Mouse (Mus musculus): Measurements from ENCODE around the gene Itm2b. TPM values are rescaled to one million over a fixed set of nuclear protein-coding genes. Genes with fewer than 3 reads are reported as not detected.

Gene Itm2b
- 474 and 507 TPM in 2 replicates for total RNA-seq (2014; fragmentation: Nextera tagmentation)
- total RNA-seq (2017): 523 and 553 TPM in 2 replicates
- 104 and 121 TPM in 2 replicates for polyA plus RNA-seq (2012)

GRCm38 (mm10) chr14:73384913-73385719 lies at the start of gene Itm2b:
TSS of gene Itm2b (minus strand) at chr14:73385289.
- H3K4me3 ChIP-seq (ENCODE audit: low read depth, low read length): peak within 1 kb of the TSS; percentile 98

GRCm38 (mm10) chr14:73433487-73433886 lies 48.4 kb upstream of the Itm2b start:
- ATAC-seq (ENCODE audit: extremely low read depth, insufficient number of reproducible peaks, low FRiP score, poor library complexity, severe bottlenecking) (peak; percentile 60), DNase-seq (ENCODE audit: low spot score) (peak; percentile 19)

More at GRCm38 (mm10) chr14:73384913-73385719, at the start of gene Itm2b:
- Histone ChIP-seq H3K27me3 (ENCODE audit: insufficient read depth, low read length) (no peaks in the 10 kb centered on the region), H3K4me1 (ENCODE audit: insufficient read depth, low read depth, low read length) (peaks cover 77% of the 10 kb centered on the region), H3K36me3 (replicated peaks) (peaks cover 28% of the 10 kb centered on the region), H3K9me3 (replicated peaks) (no peaks in the 10 kb centered on the region)
- ATAC-seq (ENCODE audit: extremely low read depth, insufficient number of reproducible peaks, low FRiP score, poor library complexity, severe bottlenecking) (peak; percentile 38), DNase-seq (ENCODE audit: low spot score) (peak; percentile 86)
- TF ChIP-seq POLR2AphosphoS5 (IDR thresholded peaks at IDR 0.05; ENCODE audit: insufficient replicate concordance, low read depth, low read length) (no peak), TAL1 (conservative IDR thresholded peaks at IDR 0.05; ENCODE audit: low read depth, low read length) (0 out of 2 replicates have a peak, but pooled peaks have one; percentile 14)

GRCm38 (mm10) chr14:73430571-73430970 lies 45.5 kb upstream of the Itm2b start:
- DNase-seq (ENCODE audit: low spot score) (no peak), ATAC-seq (ENCODE audit: extremely low read depth, insufficient number of reproducible peaks, low FRiP score, poor library complexity, severe bottlenecking) (no peak)
- Histone ChIP-seq H3K4me1 (ENCODE audit: insufficient read depth, low read depth, low read length) (peaks cover 12% of the 10 kb centered on the region), H3K4me3 (ENCODE audit: low read depth, low read length) (no peak overlapping the region), H3K36me3 (replicated peaks) (no peaks in the 10 kb centered on the region), H3K27me3 (ENCODE audit: insufficient read depth, low read length) (peaks cover 8% of the 10 kb centered on the region; the same call in 1 of the 2 replicates), H3K9me3 (replicated peaks) (no peaks in the 10 kb centered on the region)
- TF ChIP-seq GATA2 (IDR thresholded peaks at IDR 0.05; ENCODE audit: borderline replicate concordance, low read depth, low read length): no peak
- no peak for TF ChIP-seq POLR2AphosphoS5 (IDR thresholded peaks at IDR 0.05; ENCODE audit: insufficient replicate concordance, low read depth, low read length)
- no peak for TF ChIP-seq CTCF (IDR thresholded peaks at IDR 0.05; ENCODE audit: low read depth, low read length)

More at GRCm38 (mm10) chr14:73433487-73433886, 48.4 kb upstream of the Itm2b start:
- H3K36me3 ChIP-seq (replicated peaks): no peaks in the 10 kb centered on the region
- TF ChIP-seq GATA1 (IDR thresholded peaks at IDR 0.05; ENCODE audit: borderline replicate concordance, low read length): no peak
- no peak for TF ChIP-seq TAL1 (conservative IDR thresholded peaks at IDR 0.05; ENCODE audit: low read depth, low read length)
- TF ChIP-seq POLR2AphosphoS5 (IDR thresholded peaks at IDR 0.05; ENCODE audit: insufficient replicate concordance, low read depth, low read length): no peak
- TF ChIP-seq CTCF (IDR thresholded peaks at IDR 0.05; ENCODE audit: low read depth, low read length): no peak
- TF ChIP-seq GATA2 (IDR thresholded peaks at IDR 0.05; ENCODE audit: borderline replicate concordance, low read depth, low read length): no peak
- peaks cover 11% of the 10 kb centered on the region; the same call in 1 of the 2 replicates for H3K27me3 ChIP-seq (ENCODE audit: insufficient read depth, low read length)
- no peak overlapping the region for H3K4me3 ChIP-seq (ENCODE audit: low read depth, low read length)
- H3K9me3 ChIP-seq (replicated peaks): no peaks in the 10 kb centered on the region
- H3K4me1 ChIP-seq (ENCODE audit: insufficient read depth, low read depth, low read length): peaks cover 16% of the 10 kb centered on the region

GRCm38 (mm10) chr14:73425571-73426041 lies 40.5 kb upstream of the Itm2b start:
- ATAC-seq (ENCODE audit: extremely low read depth, insufficient number of reproducible peaks, low FRiP score, poor library complexity, severe bottlenecking) (no peak), DNase-seq (ENCODE audit: low spot score) (no peak)
- no peak for TF ChIP-seq GATA2 (IDR thresholded peaks at IDR 0.05; ENCODE audit: borderline replicate concordance, low read depth, low read length)
- TF ChIP-seq GATA1 (IDR thresholded peaks at IDR 0.05; ENCODE audit: borderline replicate concordance, low read length): no peak
- TF ChIP-seq POLR2AphosphoS5 (IDR thresholded peaks at IDR 0.05; ENCODE audit: insufficient replicate concordance, low read depth, low read length): no peak
- no peak for TF ChIP-seq CTCF (IDR thresholded peaks at IDR 0.05; ENCODE audit: low read depth, low read length)
- TF ChIP-seq TAL1 (conservative IDR thresholded peaks at IDR 0.05; ENCODE audit: low read depth, low read length): no peak
- Histone ChIP-seq H3K4me3 (ENCODE audit: low read depth, low read length) (no peak overlapping the region), H3K36me3 (replicated peaks) (no peaks in the 10 kb centered on the region), H3K27me3 (ENCODE audit: insufficient read depth, low read length) (peaks cover 8% of the 10 kb centered on the region; the same call in 1 of the 2 replicates), H3K9me3 (replicated peaks) (no peaks in the 10 kb centered on the region), H3K4me1 (ENCODE audit: insufficient read depth, low read depth, low read length) (peaks cover 4% of the 10 kb centered on the region; the same call in 1 of the 2 replicates)

- Histone ChIP-seq H3K27me3 (ENCODE audit: insufficient read depth, low read length) (peaks cover 6% of the 10 kb centered on the region; the same call in 1 of the 2 replicates), H3K36me3 (replicated peaks) (no peaks in the 10 kb centered on the region), H3K9me3 (replicated peaks) (no peaks in the 10 kb centered on the region), H3K4me1 (ENCODE audit: insufficient read depth, low read depth, low read length) (peaks cover 6% of the 10 kb centered on the region), H3K4me3 (ENCODE audit: low read depth, low read length) (no peak overlapping the region)
- TF ChIP-seq GATA1 (IDR thresholded peaks at IDR 0.05; ENCODE audit: borderline replicate concordance, low read length) (no peak), POLR2AphosphoS5 (IDR thresholded peaks at IDR 0.05; ENCODE audit: insufficient replicate concordance, low read depth, low read length) (no peak), CTCF (IDR thresholded peaks at IDR 0.05; ENCODE audit: low read depth, low read length) (no peak)
- no peak for DNase-seq (ENCODE audit: low spot score)
- no peak for ATAC-seq (ENCODE audit: extremely low read depth, insufficient number of reproducible peaks, low FRiP score, poor library complexity, severe bottlenecking)
Observed at GRCm38 (mm10) chr14:73424961-73425360, 39.9 kb upstream of the Itm2b start.

- no peak for TF ChIP-seq GATA2 (IDR thresholded peaks at IDR 0.05; ENCODE audit: borderline replicate concordance, low read depth, low read length)
- no peak for TF ChIP-seq TAL1 (conservative IDR thresholded peaks at IDR 0.05; ENCODE audit: low read depth, low read length)
- no peak for TF ChIP-seq POLR2AphosphoS5 (IDR thresholded peaks at IDR 0.05; ENCODE audit: insufficient replicate concordance, low read depth, low read length)
- no peak for TF ChIP-seq CTCF (IDR thresholded peaks at IDR 0.05; ENCODE audit: low read depth, low read length)
- no peak for TF ChIP-seq GATA1 (IDR thresholded peaks at IDR 0.05; ENCODE audit: borderline replicate concordance, low read length)
Observed at GRCm38 (mm10) chr14:73423542-73423941, 38.5 kb upstream of the Itm2b start.

More at GRCm38 (mm10) chr14:73423542-73423941, 38.5 kb upstream of the Itm2b start:
- H3K4me3 ChIP-seq (ENCODE audit: low read depth, low read length): no peak overlapping the region
- ATAC-seq (ENCODE audit: extremely low read depth, insufficient number of reproducible peaks, low FRiP score, poor library complexity, severe bottlenecking) (no peak), DNase-seq (ENCODE audit: low spot score) (no peak)
- H3K4me1 ChIP-seq (ENCODE audit: insufficient read depth, low read depth, low read length): peaks cover 3% of the 10 kb centered on the region
- H3K27me3 ChIP-seq (ENCODE audit: insufficient read depth, low read length): peaks cover 3% of the 10 kb centered on the region; the same call in 1 of the 2 replicates
- H3K36me3 ChIP-seq (replicated peaks): no peaks in the 10 kb centered on the region
- no peaks in the 10 kb centered on the region for H3K9me3 ChIP-seq (replicated peaks)
